Mouse (Mus musculus): ENCODE data around the gene Pex3.
A peak's percentile ranks its signal among the peaks of the same experiment; 100 is the strongest.

Gene Pex3

GRCm38 (mm10) chr10:13552646-13553497, at the start of gene Pex3, which contains the start of gene Adat2:
Gene Pex3, minus strand, starts transcription at chr10:13553142.
Gene Adat2, plus strand, starts transcription at chr10:13552894.
- DNase-seq, result peak; percentile 88

- DNase-seq, result no peak
These were observed 48.0 kb upstream of the Pex3 start for GRCm38 (mm10) chr10:13600926-13601325.

GRCm38 (mm10) chr10:13597491-13597890, 44.5 kb upstream of the Pex3 start:
- no peak for DNase-seq

GRCm38 (mm10) chr10:13596866-13597265, 43.9 kb upstream of the Pex3 start:
- no peak for DNase-seq

GRCm38 (mm10) chr10:13596073-13596472, 43.1 kb upstream of the Pex3 start:
- no peak for DNase-seq

GRCm38 (mm10) chr10:13593529-13593928, 40.6 kb upstream of the Pex3 start:
- no peak for DNase-seq

GRCm38 (mm10) chr10:13592196-13592595, 39.3 kb upstream of the Pex3 start:
- DNase-seq, result no peak

GRCm38 (mm10) chr10:13587914-13588313, 35.0 kb upstream of the Pex3 start:
- no peak for DNase-seq

- DNase-seq, result no peak
These were observed 24.2 kb upstream of the Pex3 start for GRCm38 (mm10) chr10:13577123-13577522.

GRCm38 (mm10) chr10:13572410-13572809, 19.5 kb upstream of the Pex3 start:
- DNase-seq, result no peak

GRCm38 (mm10) chr10:13572003-13572402, 19.1 kb upstream of the Pex3 start:
- no peak for DNase-seq

- DNase-seq, result no peak
These were observed 18.0 kb upstream of the Pex3 start for GRCm38 (mm10) chr10:13570697-13571538.

- peak in 1 of 2 experiments; percentile 6 for DNase-seq
These were observed 16.9 kb upstream of the Pex3 start for GRCm38 (mm10) chr10:13569818-13570217.

- DNase-seq, result no peak
These were observed 13.5 kb upstream of the Pex3 start for GRCm38 (mm10) chr10:13566393-13566792.

- no peak for DNase-seq
These were observed 12.1 kb upstream of the Pex3 start for GRCm38 (mm10) chr10:13565080-13565448.

GRCm38 (mm10) chr10:13564364-13565079, 11.6 kb upstream of the Pex3 start:
- DNase-seq, result peak; percentile 16 to 45

GRCm38 (mm10) chr10:13560014-13560674, 7.2 kb upstream of the Pex3 start:
- DNase-seq, result no peak

GRCm38 (mm10) chr10:13554316-13554715, 1.4 kb upstream of the Pex3 start:
- DNase-seq, result no peak

GRCm38 (mm10) chr10:13553498-13553985, 600 bp upstream of the Pex3 start:
- DNase-seq, result no peak

GRCm38 (mm10) chr10:13541721-13542120, 11.2 kb downstream of the Pex3 start:
- no peak for DNase-seq

- no peak for DNase-seq
These were observed 13.1 kb downstream of the Pex3 start for GRCm38 (mm10) chr10:13539769-13540333.

GRCm38 (mm10) chr10:13536706-13537105, 16.2 kb downstream of the Pex3 start:
- DNase-seq, result no peak
